Mouse (Mus musculus): Measurements from ENCODE around the gene Camk2b. TPM values are rescaled to one million over a fixed set of nuclear protein-coding genes. Genes with fewer than 3 reads are reported as not detected.

Gene Camk2b
- 10 to 100 TPM; 12.4 to 14.4 TPM for total RNA-seq (2023)

DNA sequence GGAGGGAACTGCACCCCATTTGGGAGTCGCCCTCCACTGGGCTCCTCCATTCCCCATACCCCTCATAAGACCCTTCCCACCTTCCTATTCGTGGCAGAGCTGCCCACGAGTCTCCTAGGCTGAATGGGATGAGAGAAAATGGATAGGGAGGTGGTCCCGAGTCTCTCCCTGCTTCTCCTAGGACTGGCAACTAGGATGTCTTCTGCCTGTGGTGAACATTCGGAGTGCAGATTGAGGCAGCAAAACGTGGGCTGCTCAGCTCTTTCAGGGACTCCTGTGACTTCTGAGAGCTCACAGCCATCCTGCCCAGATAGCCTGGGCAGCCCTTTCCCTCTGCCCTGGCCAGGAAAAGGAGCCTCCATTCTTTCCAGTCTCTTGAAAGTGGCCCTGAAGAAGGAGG is at the start of gene Camk2b:
TSS of gene Camk2b (minus strand) at position 187 of the 400 bp plus-strand sequence.

DNA sequence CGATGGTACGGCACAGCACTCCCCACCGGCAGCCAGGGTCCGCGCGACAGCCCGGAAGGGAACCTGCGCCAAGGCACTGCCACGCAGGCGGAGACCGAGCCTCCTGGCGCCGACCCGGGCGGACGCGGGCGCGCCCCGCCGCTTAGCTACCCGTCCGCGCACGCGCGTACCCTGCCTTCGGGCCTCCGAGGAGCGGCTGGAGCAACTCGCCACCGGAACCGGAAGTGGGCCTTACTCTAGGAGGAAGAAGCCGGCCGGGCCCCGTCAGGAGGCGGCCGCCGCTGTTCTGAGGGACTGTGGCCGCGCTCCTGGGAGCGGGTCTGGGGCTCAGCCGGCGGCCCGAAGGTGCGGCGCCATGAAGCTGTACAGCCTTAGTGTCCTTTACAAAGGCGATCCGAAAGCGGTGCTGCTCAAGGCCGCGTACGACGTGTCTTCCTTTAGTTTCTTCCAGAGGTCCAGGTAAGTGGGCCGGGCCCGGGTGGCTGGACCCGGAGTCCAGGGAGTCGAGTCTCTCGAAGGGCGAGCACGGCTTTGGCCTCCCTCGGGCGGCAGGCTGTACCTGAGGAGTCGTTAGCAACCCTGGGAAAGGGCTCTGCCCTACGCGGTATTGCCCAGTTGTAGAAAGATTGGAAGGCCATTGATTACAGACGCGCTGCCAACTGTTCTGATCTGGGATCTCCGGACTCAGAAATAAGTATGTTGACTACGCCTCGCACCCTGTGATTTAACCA is 110.5 kb downstream of the Camk2b start, which contains the start of gene Ykt6:
TSS of gene Ykt6 (plus strand) at position 148 of the 731 bp plus-strand sequence.

DNA sequence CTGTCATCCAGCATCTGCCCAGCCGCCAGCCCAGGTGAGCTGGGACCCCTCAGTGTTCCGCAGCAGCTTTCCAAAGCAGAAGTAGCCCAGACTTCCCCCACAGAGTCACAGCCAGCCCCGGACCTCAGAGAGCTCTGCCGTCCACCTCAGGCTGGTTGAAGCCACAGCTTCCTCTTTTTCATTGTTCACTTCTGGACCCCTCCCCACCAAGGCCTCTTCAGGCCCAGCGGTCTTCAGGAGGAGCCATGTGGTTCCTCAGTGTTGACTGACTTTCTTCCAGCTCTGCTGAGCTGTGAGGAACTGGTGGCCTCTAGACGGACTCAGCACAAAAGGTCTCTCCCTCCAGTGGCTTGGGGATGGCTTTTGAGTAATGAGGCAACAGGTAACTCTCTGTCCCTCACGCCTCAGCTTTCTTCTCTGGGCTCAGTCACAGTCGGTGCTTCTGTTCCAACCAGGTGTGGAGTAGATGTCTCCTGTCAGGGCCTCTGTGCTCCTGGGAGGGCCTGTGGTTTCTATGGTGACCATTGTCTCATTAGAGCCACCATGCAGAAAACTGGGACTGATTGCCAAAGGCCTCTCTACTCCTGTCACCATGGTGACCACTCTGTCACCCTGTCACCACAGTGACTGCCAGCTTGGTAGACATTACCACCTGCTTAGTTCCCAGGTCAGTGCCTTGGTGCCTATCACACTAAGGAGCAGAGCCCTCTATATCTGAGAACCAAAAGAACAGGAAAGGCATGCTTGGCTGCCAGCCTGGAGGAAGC is 116.4 kb downstream of the Camk2b start, which contains the start of gene Gck:
TSS of gene Gck (minus strand) at position 496 of the 767 bp plus-strand sequence.

Other genes starting within 250 kb of the Camk2b start
- 10 to 100 TPM; 45.5 to 48.2 TPM for gene Polm, start 228.3 kb downstream of the Camk2b start, total RNA-seq (2023)
- under 1 TPM; 0.44 to 0.83 TPM for gene Aebp1, start 204.4 kb downstream of the Camk2b start, total RNA-seq (2023)
- gene Pold2, start 188.1 kb downstream of the Camk2b start, total RNA-seq (2023), result 10 to 100 TPM; 68.3 to 69.3 TPM
- not detected for gene Myl7, start 167.6 kb downstream of the Camk2b start, total RNA-seq (2023)
- not detected for gene Gck, start 116.3 kb downstream of the Camk2b start, total RNA-seq (2023)
- 10 to 100 TPM; 62.6 to 72.1 TPM for gene Ykt6, start 110.7 kb downstream of the Camk2b start, total RNA-seq (2023)
- gene A730071L15Rik, start 133.7 kb upstream of the Camk2b start, total RNA-seq (2023), result 1 to 10 TPM in 1 of 2 experiments, under 1 TPM in 1; 0.47 to 1.1 TPM
- gene Nudcd3, start 134.1 kb upstream of the Camk2b start, total RNA-seq (2023), result 10 to 100 TPM; 64.9 to 69.8 TPM
- gene Npc1l1, start 163.8 kb upstream of the Camk2b start, total RNA-seq (2023), result under 1 TPM; 0.15 TPM
- 10 to 100 TPM; 81.5 to 92.5 TPM for gene Ddx56, start 201.4 kb upstream of the Camk2b start, total RNA-seq (2023)
- 10 to 100 TPM; 39.9 to 46.8 TPM for gene Tmed4, start 208.5 kb upstream of the Camk2b start, total RNA-seq (2023)
- gene Ogdh, start 225.3 kb upstream of the Camk2b start, total RNA-seq (2023), result 100 to 1,000 TPM; 161 to 167 TPM

Data from T-cell, adult 66 days (primary cell).